Mouse (Mus musculus) monocyte, adult 2 months (primary cell): ENCODE data around the gene Tmprss3.

Source experiments
- DNase-seq, 2 experiments: peaks; one replicate each; pipeline ENCODE4 v3.0.0; 2022; ENCODE audit warnings: low spot score in 2 of 2, low read depth in 1 of 2

Gene Tmprss3

DNA sequence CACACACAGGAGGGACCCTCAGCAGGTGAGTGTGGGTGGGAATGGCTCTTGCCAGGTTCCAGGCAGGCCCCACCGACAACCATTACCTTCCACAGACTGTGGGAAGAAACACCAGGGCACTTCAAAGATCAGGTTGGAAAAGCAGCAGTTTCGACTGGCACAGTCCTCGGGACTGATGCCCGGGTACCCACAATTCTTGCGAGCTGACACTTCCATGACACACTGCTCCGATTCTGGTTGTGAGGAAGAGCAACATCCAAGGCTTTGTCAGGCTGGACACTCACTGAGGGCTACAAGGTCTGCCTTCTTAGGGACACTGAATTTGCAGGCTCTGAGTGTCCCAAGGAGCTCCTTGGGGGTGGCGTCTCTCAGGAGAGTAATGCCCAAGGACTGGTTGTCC lies 56.7 kb downstream of the Tmprss3 start:
- no peak for DNase-seq

DNA sequence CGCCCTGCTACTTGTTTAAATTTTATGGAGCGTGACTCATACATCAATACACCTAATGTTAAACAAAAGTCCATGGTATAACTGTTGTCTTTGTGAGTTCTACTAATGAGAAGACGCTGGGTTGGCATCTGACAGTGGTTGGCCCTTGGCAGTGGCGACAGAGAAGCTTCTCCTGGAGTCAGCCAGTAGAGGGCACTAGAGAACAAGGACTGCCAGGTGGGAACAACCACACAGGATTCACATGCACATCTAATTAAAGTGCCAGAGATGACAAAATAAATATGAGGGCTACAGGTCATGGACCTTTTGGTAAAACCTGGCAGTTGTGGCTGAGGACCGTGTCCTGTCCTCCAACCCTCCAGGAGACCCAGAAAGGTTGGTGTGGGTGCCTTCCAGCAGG lies 60.4 kb downstream of the Tmprss3 start:
- peak in 1 of 2 experiments; percentile 31 for DNase-seq

DNA sequence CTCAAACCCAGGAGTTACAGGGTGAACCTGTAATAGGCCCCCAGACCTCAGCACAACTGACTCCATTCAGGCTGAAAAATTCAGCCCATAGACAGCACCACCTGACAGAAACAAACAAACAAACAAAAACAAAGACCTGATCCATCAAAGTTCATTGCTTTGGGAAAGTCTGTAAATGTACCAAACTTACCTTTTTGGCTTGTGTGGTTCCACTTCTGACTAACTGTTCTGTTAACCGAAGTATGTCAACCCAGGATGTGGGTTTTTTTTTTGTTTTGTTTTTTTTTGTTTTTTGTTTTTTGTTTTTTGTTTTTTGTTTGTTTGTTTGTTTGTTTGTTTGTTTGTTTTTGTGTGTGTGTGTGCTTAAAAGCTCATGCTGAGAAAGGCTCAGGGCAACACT lies 62.0 kb downstream of the Tmprss3 start:
- DNase-seq: no peak

DNA sequence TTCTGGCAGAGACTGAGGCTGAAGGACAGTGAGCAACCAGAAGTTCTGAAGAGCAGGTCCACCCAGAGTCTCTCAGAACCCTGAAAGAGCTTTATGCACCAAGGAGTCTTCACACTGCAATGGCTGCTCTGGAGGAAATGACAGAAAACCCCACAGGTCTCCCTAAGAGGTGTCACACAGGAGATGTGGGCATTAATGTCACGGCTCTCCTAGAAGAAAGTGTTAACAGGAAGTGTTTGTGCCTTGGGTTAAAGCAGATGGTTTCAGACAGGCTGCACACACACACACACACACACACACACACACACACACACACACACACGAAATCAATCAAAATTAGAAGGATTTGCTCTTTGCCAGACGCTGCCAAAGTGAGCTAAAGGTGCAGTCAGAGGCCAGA lies 62.5 kb downstream of the Tmprss3 start:
- no peak for DNase-seq

DNA sequence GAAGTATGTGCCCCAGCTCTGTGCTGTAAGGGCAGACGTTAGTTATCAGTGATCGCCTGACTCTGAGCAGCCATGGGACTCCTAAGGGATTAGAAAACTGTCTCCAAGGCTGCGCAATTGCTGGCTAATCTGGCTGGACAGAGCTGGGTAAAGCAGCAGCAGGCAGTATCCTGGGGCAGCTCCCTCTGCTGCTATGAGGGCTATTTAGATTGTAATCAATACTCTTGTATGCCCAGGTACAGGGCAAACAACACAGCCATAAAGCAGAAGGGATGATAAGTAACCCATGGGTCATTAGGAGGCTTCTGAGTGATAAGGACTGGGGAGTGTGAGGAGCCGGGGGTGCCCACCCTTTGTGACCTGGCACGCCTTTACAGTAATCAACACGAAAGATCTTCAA lies 63.9 kb downstream of the Tmprss3 start:
- DNase-seq: no peak

DNA sequence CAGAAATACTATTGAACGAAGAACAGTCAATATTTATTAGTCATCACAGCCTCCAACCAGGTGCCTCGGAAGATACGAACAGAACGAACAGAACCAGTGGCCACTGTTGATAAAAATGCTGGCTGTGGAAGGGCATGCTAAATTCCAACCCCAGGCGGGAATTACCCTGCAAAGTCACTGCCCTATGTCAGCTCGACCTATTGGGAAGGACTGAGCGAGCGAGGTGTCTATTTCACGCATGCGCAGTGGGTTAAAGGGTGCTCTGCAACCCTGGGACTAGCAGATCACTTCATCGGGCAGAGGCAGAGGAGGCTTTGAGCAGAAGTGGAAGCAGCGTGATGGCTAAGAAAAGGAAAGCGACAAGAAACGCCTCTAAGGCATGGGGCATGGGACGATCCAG lies 65.0 kb downstream of the Tmprss3 start:
- no peak for DNase-seq

DNA sequence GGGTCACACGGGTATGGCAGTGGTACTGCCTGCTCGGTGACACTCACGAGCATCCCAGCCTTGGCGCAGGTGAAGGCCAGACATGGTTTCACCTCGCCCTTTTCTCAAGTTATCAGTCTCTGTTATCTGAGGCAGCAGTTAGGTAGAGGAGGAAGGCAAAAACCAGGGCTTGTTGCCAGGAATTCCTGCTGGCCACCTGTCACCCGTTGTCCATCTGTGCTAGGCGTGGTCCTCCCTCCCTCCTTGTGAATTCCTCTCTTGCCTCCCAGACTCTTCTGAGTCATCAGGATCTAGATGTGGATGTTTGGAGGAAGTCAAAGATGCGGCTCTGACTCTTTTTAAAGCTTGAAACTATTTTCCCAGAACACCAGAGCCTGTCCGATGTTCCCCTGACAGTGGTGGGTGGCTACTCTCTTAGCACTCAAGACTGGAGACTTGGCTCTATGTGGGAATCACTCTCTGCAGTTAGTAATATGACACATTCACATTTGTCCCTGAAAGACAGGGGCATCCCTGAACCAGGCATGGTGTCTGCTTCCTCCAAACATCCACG lies 67.4 kb downstream of the Tmprss3 start:
- DNase-seq: no peak

DNA sequence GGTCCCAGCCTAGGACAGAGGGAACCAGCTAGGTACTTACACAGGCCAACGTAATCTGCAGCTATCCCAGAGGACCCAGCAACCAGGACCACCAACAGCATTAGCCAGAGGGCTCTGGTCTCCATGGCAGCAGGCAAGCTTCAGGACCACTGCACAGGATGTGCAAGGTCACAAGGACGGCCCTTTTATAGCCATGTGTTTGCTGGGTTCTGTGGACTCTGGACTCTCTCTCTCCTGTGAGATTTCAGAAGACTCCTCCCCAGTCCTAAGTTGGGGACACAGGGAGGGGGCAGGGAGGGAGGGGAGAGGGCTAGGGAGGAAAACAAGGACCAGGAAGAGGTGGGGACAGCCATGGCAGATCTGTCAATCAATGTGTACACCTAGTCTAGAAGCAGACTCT lies 69.3 kb downstream of the Tmprss3 start, which contains the start of gene Tff3:
TSS of gene Tff3 (minus strand) at position 195 of the 400 bp plus-strand sequence.
- no peak for DNase-seq
